Mouse (Mus musculus): ENCODE results near the gene Mchr1.
A peak's percentile ranks its signal among the peaks of the same experiment; 100 is the strongest.

Mchr1 gene

DNA sequence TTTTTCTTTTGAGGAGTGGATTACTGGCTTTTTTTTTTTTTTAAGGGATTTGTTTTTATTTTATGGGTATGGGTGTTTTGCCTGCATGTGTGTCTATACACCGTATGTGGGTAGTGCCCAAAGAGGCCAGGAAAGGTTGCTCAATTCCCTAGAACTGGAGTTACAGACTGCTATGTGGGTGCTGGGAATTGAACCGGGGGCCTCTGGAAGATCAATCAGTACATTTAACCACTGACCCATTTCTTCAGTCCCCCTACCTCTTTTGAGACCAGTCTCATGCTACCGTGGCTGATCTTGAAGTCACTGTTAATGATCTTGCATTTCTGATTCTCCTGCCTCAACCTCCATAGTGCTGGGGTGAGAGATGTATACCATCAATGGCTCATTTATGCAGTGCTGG is 8.0 kb upstream of the Mchr1 start:
- no peak for DNase-seq (ENCODE audit: low read depth, low spot score)

- DNase-seq (ENCODE audit: low read depth, low spot score) = no peak
Observed at GRCm38 (mm10) chr15:81228258-81228657, 7.0 kb upstream of the Mchr1 start.

DNA sequence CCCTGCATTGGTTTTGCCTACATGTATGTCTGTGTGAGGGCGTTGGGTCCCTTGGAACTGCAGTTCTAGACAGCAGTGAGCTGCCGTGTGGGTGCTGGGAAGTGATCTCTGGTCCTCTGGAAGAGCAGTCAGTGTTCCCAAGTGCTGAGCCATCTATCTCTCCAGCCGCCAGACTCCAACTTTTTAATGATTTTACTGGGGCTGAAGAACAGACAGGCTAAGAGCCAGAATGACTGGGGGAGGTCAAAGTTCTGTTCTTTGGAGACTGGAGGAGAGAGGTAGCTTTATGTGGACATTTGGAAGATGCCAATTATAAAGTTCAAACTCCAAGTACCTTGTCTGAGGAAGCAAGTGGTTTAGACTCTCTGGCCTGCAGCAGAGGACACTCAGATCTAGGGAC is 5.5 kb upstream of the Mchr1 start:
- no peak for DNase-seq (ENCODE audit: low read depth, low spot score)

DNA sequence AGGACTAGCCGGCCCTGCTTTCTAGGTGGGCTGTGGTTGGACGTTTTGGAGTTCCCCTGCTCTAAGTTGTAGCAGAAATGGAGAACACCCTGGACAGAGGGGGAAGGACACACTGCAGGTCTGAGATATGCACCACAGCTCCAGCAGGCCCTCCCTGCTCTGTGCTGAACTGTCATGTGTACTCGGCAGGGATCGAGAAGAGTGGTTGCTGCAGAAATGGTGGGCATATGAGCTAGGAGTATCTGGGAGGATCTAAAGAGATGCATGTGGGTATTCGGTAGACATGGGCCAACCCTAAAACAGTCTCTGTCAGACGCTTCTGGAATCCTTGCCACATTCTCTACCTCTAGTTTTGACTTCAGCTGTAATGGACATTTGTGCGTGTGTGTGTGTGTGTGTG is 4.0 kb upstream of the Mchr1 start:
- no peak for DNase-seq (ENCODE audit: low read depth, low spot score)

GRCm38 (mm10) chr15:81236062-81236461 is 763 bp downstream of the Mchr1 start:
- no peak for DNase-seq (ENCODE audit: low read depth, low spot score)

DNA sequence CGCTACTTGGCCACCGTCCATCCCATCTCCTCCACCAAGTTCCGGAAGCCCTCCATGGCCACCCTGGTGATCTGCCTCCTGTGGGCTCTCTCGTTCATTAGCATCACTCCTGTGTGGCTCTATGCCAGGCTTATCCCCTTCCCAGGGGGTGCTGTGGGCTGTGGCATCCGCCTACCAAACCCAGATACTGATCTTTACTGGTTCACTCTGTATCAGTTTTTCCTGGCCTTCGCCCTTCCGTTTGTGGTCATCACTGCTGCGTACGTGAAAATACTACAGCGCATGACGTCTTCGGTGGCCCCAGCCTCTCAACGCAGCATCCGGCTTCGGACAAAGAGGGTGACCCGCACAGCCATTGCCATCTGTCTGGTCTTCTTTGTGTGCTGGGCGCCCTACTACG is 2.2 kb downstream of the Mchr1 start:
- no peak for DNase-seq (ENCODE audit: low read depth, low spot score)

DNA sequence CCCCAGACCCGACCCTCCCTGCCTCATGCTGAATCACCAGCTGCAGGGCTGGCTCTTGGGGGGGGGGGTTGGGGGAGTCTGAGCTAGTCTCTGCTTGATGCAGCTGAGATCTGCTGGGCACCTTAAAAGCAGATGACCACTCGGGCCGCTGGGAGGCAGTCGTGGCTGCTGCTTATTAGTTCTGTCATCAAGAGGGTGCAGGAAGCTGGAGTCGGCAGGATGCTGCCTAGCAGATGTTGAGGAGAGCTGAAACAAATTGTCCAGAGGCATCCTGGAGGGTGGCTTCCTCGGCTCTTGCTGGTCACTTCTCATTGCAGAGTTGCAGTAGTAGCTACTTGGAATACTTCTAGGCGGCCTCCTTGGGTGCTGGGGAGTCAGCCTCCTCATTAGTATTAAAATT is 4.0 kb downstream of the Mchr1 start:
- DNase-seq (ENCODE audit: low read depth, low spot score) = no peak

DNA sequence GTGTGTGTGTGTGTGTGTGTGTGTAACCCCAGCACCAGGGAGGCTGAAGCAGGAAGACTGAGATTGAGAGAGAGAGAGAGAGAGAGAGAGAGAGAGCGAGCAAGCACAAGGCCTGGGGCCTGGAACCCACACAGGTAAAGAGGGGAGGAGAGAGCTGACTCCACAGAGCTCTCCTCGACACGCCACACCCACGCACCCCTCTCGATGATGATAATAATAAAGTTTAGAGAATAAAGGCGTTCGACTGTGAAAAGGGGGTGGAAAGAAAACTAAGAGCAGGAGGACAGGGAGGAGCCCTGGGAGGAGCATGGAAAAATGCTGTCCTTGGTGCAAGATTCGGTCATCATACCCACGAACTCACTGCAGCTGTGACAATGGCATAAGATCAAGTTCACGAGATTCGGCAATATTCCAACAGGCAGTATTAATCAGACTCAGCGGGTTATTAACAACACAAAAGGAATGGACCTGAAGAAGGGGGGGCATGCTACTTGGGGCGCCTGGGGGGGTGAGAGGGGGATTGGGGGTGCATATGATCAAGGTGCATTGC is 4.6 kb downstream of the Mchr1 start:
- no peak for DNase-seq (ENCODE audit: low read depth, low spot score)

DNA sequence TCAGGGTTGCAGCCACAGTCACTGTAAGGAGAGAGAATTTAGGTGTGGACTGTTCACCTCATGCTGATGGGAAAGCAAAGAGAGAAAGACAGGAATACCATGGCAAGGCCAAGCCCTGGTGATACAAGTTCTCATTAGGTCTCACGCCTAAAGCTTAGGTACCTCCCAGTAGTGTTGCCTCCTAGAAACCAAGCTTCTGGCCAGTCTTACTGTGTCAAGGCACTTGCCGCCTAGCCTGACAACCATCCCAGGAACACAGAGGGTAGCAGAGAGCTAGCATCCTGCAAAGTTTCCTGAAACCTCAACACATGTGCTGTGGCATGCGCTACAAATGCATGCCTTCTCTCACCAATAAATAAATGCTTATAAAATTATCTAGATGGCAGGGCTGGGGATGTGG is 11.6 kb downstream of the Mchr1 start:
- peak; percentile 43 for DNase-seq (ENCODE audit: low read depth, low spot score)

GRCm38 (mm10) chr15:81247583-81248340 is 12.5 kb downstream of the Mchr1 start:
- DNase-seq (ENCODE audit: low read depth, low spot score) = peak; percentile 99

- DNase-seq (ENCODE audit: low read depth, low spot score) = no peak
Observed at GRCm38 (mm10) chr15:81248341-81248679, 13.0 kb downstream of the Mchr1 start.

GRCm38 (mm10) chr15:81248951-81249579 is 13.8 kb downstream of the Mchr1 start:
- DNase-seq (ENCODE audit: low read depth, low spot score) = no peak

DNA sequence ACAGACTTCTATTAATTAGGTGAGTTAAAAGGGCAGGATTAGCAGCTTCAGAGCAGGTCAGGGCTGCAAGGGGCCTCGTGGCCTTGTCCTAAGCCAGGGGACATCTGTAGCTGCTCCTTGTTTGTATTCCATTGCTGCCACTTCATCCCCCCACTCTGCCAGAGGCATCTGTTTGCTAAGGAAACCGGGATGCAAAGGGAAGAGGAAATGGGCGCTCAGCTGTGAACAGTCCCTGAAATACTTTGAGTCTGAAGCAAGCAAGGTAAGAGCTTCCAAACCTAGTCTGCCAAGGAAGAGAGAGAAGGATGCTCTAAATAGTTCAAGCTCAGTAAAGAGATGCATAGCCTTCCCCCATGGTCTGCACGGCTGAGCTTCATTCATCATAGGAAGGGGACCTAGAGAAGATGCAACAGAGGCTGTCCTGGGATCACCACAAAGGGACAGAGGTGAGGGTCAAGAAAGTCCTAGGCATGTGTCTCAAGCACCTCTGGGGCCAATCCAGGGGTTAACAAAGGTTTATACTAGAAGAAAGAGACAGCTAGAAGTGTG is 17.4 kb downstream of the Mchr1 start:
- DNase-seq (ENCODE audit: low read depth, low spot score) = no peak

DNA sequence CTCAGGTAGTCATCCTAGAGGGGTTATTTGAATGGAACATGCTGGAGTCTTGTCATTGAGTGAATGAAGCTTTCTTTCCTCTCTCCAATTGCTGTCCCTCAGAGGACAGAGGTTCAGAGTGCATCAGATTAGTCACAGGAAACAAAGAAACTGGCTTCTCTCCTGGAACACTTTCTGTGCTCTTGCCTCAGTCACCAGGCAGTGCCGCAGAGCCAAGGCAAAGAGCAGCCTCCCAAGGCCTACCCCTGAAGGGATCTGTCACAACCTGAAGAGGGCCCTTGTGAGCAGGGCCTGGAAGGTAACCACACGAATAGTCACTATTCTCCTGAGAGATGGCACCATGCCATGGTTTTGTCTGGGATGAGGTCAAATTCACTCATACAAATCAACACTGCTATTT is 18.3 kb downstream of the Mchr1 start:
- DNase-seq (ENCODE audit: low read depth, low spot score) = peak; percentile 72

DNA sequence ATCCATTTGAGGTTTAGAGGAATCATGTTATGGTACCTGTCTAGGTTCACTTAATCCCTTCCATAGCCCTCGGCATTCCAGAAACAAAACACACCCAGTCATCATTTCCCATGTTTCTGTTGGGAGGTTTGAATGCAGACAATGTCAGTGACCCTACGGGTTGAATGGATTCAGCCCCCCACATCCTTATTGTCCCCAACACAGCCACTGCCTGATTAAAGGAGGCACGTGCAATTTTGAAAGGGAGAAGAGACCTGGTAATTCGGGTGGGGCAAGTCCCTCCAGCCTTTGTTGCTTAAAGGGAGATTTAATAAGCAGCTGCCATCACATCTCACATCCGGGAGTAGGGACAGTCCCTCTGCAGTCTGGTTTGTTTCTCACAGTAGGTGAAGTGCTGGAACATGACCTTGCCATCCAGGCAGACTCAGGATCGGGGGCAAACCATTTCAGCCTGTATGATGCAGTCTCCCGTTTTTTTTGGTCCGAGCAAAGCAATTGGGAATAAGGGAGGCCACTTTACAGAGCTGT is 18.9 kb downstream of the Mchr1 start:
- no peak for DNase-seq (ENCODE audit: low read depth, low spot score)

GRCm38 (mm10) chr15:81255063-81255462 is 19.8 kb downstream of the Mchr1 start:
- DNase-seq (ENCODE audit: low read depth, low spot score) = no peak

DNA sequence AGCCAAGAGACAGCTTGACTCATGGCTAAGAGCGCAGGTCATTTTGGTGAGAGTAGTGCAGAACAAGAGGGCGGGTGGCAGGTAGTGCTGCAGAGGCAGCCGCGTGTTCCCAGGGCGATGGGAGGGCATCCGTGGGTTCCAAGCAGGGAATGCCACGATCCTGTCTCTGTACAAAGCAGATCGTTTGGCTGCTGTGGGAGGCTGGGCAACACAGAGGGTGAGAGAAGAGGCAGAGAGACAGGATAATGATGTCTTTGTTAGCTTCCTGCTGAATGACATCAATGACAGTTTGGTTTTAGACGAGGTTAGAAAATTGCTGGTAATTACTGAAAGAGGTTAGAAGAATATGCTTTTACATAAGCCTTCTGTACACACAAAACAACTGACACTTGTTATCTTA is 23.0 kb downstream of the Mchr1 start:
- no peak for DNase-seq (ENCODE audit: low read depth, low spot score)

GRCm38 (mm10) chr15:81259304-81259703 is 24.0 kb downstream of the Mchr1 start:
- DNase-seq (ENCODE audit: low read depth, low spot score) = no peak

GRCm38 (mm10) chr15:81260208-81260607 is 24.9 kb downstream of the Mchr1 start:
- DNase-seq (ENCODE audit: low read depth, low spot score) = no peak

- peak; percentile 98 for DNase-seq (ENCODE audit: low read depth, low spot score)
Observed at GRCm38 (mm10) chr15:81264392-81265095, 29.2 kb downstream of the Mchr1 start.

DNA sequence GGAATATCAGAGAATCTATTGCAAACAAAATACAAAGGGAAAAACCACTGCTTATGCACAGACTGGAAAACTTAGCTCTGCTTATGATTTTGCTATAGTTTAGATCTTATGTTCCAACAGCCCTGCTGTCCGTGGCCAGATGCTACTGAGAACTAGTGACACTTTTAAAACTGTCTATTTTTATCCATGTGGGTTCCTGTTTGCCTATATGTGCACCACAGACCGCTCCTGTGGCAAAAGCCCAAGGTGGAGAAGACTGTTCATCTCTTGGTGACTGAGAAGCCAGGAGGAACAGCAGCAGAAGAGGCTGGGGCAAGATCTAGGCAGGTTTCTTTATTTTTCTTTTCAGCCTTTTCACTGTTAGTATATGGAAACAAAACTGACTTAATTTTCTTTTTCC is 32.1 kb downstream of the Mchr1 start:
- DNase-seq (ENCODE audit: low read depth, low spot score) = no peak
